In genomic region chr10:127893163-127894022, GRCm38 (mm10) we compare ENCODE assay signal across 19 mouse cellular contexts. TPM values are rescaled to one million over a fixed set of nuclear protein-coding genes. Genes with fewer than 3 reads are reported as not detected.
DNase-seq lines count a peak whose midpoint lies in the region; ATAC-seq lines count a peak whose summit lies in the region.
"Not testable (repeated sequence)": the region's sequence is repeated elsewhere in the genome, so short reads cannot be mapped to it uniquely, and the experiment has no call there.
"Had no signal": no experiment of that assay in that cellular context is flagged by ENCODE, and none has a peak within 500 bp of the region (broad histone marks: within the 10 kb centered on the region; RNA-seq: fewer than 3 reads in every experiment).

No protein-coding gene starts in this region.

- H3K4me1 ChIP-seq in heart, embryonic 14.5 days (ENCODE audit: control insufficient read depth in 2 of 2, insufficient read depth in 2 of 2, low read length in 2 of 2), result not testable (repeated sequence)

- not testable (repeated sequence) for H3K36me3 ChIP-seq in heart, embryonic 14.5 days (ENCODE audit: control insufficient read depth, insufficient read depth, low read length)

- not testable (repeated sequence) for H3K4me2 ChIP-seq in heart, embryonic 14.5 days (ENCODE audit: low read length)

- peak; percentile 38 for DNase-seq in 416B (ENCODE audit: low read depth)
- DNase-seq in ZHBTc4 (ENCODE audit: low read depth, low spot score), result peak; percentile 96
- peak; percentile 81 to 90 for DNase-seq in kidney, adult 8-10 months
- DNase-seq in kidney, postnatal 4 days, result peak; percentile 31 to 61
- DNase-seq in lung, adult 18-20 months, result peak; percentile 23 to 60
- peak; percentile 55 for DNase-seq in thymus, postnatal 0 days (ENCODE audit: low spot score)

- 57% methylated on average over 5 of the region's 5 CpGs for WGBS in heart, embryonic 14.5 days

- H3K27ac ChIP-seq in heart, embryonic 14.5 days (replicated peaks in 1 of 2; ENCODE audit: control insufficient read depth in 1 of 2, insufficient read depth in 1 of 2, low read depth in 2 of 2, low read length in 2 of 2), result not testable (repeated sequence)

- not testable (repeated sequence) for H3K9me3 ChIP-seq in heart, embryonic 14.5 days (ENCODE audit: control insufficient read depth, low read length)

- ATAC-seq in heart, embryonic 14.5 days (ENCODE audit: insufficient number of reproducible peaks, insufficient read depth, low FRiP score, low read depth), result 0 out of 2 replicates have a peak, but pooled peaks have one; percentile 13
- peak; percentile 78 for ATAC-seq in megakaryocyte, adult 5-6 weeks (ENCODE audit: poor library complexity, severe bottlenecking)

- not testable (repeated sequence) for H3K9ac ChIP-seq in heart, embryonic 14.5 days (ENCODE audit: low read length)

- not testable (repeated sequence) for H3K27me3 ChIP-seq in heart, embryonic 14.5 days (ENCODE audit: control insufficient read depth, insufficient read depth, low read length)

- not testable (repeated sequence) for H3K4me3 ChIP-seq in heart, embryonic 14.5 days (ENCODE audit: control insufficient read depth in 1 of 2, insufficient read depth in 1 of 2, low read depth in 1 of 2, low read length in 2 of 2)

RNA-seq across cellular contexts. Expression of gene Rdh7, which starts 4.8 kb away (rescaled TPM):
- polyA plus RNA-seq in heart, embryonic 14.5 days (2014; fragmentation: Nextera tagmentation; extraction: Ambion mirVana), result not detected in 2 replicates
- not detected in 2 replicates for total RNA-seq in megakaryocyte, adult 5-6 weeks (2015)
- total RNA-seq in megakaryocyte, adult 5-6 weeks (2017), result not detected in 2 replicates
- polyA plus RNA-seq in thymus, postnatal 0 days (2015; fragmentation: Nextera tagmentation; extraction: Ambion mirVana), result not detected in 2 replicates
- total RNA-seq: G1E; layer of hippocampus, adult 2 months; left cerebral cortex, adult 2 months had no signal
- polyA plus RNA-seq: embryonic facial prominence, embryonic 15.5 days; forebrain, embryonic 12.5 days; G1E; heart, embryonic 16.5 days; hindbrain, embryonic 13.5 days; limb, embryonic 12.5 days; midbrain, embryonic 11.5 days had no signal

RNA-seq across cellular contexts. Expression of gene Sdr9c7, which starts 4.9 kb away (rescaled TPM):
- polyA plus RNA-seq in heart, embryonic 14.5 days (2014; fragmentation: Nextera tagmentation; extraction: Ambion mirVana), result not detected in 2 replicates
- not detected in 2 replicates for total RNA-seq in megakaryocyte, adult 5-6 weeks (2015)
- total RNA-seq in megakaryocyte, adult 5-6 weeks (2017), result not detected in 2 replicates
- polyA plus RNA-seq in thymus, postnatal 0 days (2015; fragmentation: Nextera tagmentation; extraction: Ambion mirVana), result 0.33 and 0.39 TPM in 2 replicates
- total RNA-seq: gastrocnemius, postnatal 4 days; left cerebral cortex, adult 2 months had no signal
- polyA plus RNA-seq: forebrain, embryonic 12.5 days; G1E; heart, embryonic 16.5 days; hindbrain, embryonic 13.5 days; limb, embryonic 12.5 days; midbrain, embryonic 11.5 days had no signal

RNA-seq across cellular contexts. Expression of gene Rdh16f2, which starts 27.1 kb away (rescaled TPM):
- not detected in 2 replicates for polyA plus RNA-seq in heart, embryonic 14.5 days (2014; fragmentation: Nextera tagmentation; extraction: Ambion mirVana)
- total RNA-seq in megakaryocyte, adult 5-6 weeks (2015), result not detected in 2 replicates
- not detected in 2 replicates for total RNA-seq in megakaryocyte, adult 5-6 weeks (2017)
- polyA plus RNA-seq in thymus, postnatal 0 days (2015; fragmentation: Nextera tagmentation; extraction: Ambion mirVana), result 0.10 TPM in 1 of 2 replicates, not detected in the other
- total RNA-seq: gastrocnemius, postnatal 4 days; layer of hippocampus, adult 2 months; left cerebral cortex, adult 2 months had no signal
- polyA plus RNA-seq: embryonic facial prominence, embryonic 15.5 days; forebrain, embryonic 12.5 days; heart, embryonic 16.5 days; hindbrain, embryonic 13.5 days; limb, embryonic 12.5 days; midbrain, embryonic 11.5 days had no signal

RNA-seq across cellular contexts. Expression of gene Rdh19, which starts 43.7 kb away (rescaled TPM):
- polyA plus RNA-seq in heart, embryonic 14.5 days (2014; fragmentation: Nextera tagmentation; extraction: Ambion mirVana), result not detected in 2 replicates
- not detected in 2 replicates for total RNA-seq in megakaryocyte, adult 5-6 weeks (2015)
- not detected in 2 replicates for total RNA-seq in megakaryocyte, adult 5-6 weeks (2017)
- polyA plus RNA-seq in thymus, postnatal 0 days (2015; fragmentation: Nextera tagmentation; extraction: Ambion mirVana), result not detected in 2 replicates
- total RNA-seq: gastrocnemius, postnatal 4 days; layer of hippocampus, adult 2 months; left cerebral cortex, adult 2 months had no signal
- polyA plus RNA-seq: embryonic facial prominence, embryonic 15.5 days; forebrain, embryonic 12.5 days; G1E; heart, embryonic 16.5 days; hindbrain, embryonic 13.5 days; limb, embryonic 12.5 days; midbrain, embryonic 11.5 days; spleen, adult 2 months had no signal

Comparison
In these comparisons a context has a peak if more than half of its experiments do, and no peak if none do; other contexts are left out.
1. DNase-seq: peak in every context shown above with its lines; median percentile 96 in ZHBTc4; 86 in kidney, adult 8-10 months; 55 in thymus, postnatal 0 days; 46 in kidney, postnatal 4 days; 42 in lung, adult 18-20 months; 38 in 416B.